Mouse (Mus musculus) cerebellum, postnatal 10 days (tissue): ENCODE results near the gene Chic2.
A peak's percentile ranks its signal among the peaks of the same experiment; 100 is the strongest.

Experiments
- DNase-seq, 2 experiments: peaks; one replicate each; pipeline ENCODE4 v3.0.0; 2021; ENCODE audit warnings: mixed read lengths in 2 of 2

The Chic2 gene

DNA sequence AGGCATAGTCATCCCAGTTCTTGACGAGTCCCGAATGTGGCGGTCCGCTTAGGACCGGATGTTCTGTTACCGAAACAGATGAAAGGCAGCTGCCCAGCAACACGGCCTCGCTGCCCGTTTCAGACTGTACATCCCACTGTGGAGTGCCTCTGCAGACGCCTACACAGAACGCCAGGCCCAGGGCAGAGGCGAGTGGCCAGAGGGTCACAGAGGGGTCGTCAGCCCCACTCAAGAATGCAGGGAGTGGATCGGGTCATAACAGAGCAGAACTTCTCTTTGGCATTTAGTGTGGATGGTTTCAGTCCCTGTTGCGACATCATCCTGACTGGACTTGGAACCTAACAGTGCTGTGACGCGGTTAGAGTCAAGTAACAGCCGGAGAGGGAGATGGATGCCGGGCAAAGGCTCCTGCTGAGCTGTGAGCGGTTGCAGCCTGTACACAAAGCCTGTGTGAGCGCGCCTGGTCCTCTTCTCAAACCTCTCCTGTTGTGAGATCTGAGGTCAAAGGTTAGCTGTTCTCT lies 70.5 kb downstream of the Chic2 start:
- no peak for DNase-seq

DNA sequence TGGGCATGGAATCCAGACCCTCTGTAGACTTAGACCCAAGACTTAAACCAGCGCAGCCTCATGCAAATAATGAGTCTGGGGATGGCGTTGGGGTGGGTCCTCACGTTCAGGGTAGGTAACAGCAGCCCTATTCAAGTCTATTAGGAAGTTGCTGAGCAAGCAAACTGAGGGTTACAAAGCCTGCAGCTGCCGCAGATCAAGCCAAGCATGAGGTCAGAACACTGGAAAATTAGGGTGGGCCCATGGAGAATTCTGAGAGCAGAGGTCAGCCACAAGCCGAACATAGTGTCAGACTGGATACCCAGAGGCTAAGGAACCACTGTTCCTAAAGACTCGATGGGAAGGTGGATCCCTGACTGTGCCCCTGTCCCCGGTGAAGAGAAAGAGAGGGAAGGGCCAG lies 73.2 kb downstream of the Chic2 start:
- DNase-seq = no peak

DNA sequence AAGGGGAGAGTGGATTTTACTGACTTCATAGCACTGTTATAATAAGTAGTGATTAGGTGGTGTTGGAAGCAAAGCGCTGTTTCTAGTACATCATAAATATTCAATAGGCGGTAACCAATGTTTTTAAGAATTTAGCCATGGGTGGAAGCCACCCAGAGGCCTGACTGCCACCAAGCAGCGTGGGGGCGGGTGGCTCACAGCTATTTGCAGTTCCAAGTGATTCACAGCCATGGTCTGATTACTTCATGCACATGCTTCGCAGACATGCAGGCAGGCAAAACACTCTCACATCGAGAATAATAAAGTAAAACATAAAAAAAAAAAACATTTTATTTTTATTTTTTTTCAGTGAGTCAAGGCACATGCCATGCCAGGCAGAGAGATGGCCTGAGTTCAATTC lies 75.2 kb downstream of the Chic2 start:
- DNase-seq = no peak

DNA sequence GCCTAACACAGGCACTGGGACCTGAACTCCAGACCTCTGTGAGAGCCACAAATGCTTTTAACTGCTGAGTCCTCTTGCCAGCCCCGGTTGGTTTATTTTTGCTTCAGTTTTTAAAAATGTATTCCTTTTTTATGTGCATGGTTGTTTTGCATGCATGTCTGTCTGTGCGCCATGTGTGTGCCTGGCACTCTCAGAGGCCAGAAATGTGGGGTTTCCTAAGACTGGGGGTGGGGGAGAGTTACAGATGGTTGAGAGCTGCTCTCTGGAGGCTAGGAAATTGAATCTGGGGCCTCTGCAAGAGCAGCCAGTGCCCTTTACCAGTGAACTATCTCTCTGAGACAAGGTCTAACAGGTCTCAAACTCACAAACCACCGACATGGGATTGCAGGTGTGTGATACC lies 76.7 kb downstream of the Chic2 start:
- DNase-seq = peak in 1 of 2 experiments; percentile 12

DNA sequence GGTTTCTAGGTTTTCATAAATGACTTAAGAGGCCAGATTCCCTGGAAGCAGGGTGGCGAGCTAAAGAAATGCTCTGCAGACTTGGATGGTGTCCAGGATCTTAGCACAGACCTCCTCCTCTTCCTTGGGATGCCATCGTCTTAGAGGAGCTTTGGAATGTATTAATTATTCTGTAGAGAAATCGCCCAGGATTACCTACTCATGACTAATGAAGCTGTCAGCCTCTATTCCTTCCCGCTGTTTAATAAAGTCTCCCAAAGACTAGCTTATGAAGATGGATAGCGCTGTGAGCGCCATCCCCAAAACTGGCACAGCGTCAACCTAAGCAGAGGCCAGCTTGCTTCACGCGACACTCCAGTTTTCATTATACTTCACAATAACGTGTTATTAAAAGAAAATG lies 77.7 kb downstream of the Chic2 start:
- peak; percentile 48 to 55 for DNase-seq

DNA sequence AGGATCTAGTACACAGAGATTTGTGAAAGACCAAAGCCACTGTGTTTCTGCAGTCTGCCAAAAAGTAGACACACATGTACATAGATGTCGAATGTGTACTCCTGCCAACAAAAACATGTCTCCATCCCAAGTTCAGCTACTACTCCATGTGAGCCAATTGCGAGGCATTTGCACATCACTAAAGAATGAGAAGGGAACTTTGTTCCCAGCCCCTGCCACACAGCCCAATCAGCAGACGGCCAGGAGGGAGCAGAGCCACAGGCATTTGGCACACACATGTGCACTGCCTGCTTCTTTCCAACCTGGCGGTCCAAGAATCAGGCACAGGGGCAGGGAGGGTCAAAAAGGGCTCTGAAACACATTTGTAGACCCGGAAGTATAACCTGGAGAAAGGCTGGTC lies 81.8 kb downstream of the Chic2 start:
- DNase-seq = peak; percentile 46 to 63

DNA sequence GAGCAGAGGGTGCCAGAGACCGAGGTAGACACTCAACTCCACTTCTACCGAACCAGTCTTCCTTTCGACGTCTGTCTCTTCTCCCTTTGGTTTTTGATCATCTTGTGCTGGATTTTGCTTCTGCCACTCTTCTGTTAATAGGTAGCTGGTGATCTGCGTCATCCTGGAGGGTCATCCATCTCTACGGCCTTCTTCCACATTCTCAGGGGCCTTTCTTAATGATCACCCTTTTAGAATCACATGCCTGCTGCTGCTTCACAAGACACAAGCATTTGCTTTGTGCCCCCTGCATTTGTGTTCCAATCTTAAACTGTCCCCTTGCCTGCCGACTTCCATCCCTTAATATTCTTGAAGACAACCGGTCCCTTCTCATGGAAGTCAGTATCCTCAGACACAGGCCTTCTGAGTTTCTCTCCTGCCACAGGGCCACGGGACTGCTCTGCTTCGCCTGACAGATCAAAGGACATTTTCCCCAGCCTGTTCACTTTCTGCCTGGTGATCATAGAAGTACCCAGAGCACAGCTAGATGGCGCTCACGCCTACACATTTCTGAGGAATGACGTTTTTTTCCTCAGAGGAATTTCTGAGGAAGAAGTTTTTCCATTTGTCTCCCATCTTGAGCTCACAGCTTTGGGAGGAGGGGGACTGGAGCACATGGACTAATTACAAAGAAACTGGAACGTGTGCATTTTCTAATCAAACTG lies 83.6 kb downstream of the Chic2 start:
- peak; percentile 81 to 82 for DNase-seq

DNA sequence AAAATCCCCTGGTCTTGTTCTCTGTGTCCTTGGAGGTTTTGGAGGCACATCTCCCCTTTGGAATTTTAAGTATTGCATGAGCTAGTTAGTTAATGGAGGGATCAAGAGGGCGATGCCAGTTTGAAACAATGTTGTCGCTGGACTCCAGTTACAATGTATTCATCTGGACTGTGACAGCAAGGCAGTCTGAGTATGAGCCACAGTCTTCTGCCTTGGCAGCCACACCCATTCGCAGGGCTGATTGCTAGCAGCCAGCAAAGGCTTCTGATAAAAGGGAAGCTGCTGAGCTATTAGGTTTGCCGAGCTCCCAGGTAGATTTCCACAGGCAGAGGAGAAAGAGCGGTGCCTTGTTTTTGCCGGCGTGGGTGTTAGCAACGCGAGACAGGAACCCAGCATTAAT lies 84.3 kb downstream of the Chic2 start:
- no peak for DNase-seq

DNA sequence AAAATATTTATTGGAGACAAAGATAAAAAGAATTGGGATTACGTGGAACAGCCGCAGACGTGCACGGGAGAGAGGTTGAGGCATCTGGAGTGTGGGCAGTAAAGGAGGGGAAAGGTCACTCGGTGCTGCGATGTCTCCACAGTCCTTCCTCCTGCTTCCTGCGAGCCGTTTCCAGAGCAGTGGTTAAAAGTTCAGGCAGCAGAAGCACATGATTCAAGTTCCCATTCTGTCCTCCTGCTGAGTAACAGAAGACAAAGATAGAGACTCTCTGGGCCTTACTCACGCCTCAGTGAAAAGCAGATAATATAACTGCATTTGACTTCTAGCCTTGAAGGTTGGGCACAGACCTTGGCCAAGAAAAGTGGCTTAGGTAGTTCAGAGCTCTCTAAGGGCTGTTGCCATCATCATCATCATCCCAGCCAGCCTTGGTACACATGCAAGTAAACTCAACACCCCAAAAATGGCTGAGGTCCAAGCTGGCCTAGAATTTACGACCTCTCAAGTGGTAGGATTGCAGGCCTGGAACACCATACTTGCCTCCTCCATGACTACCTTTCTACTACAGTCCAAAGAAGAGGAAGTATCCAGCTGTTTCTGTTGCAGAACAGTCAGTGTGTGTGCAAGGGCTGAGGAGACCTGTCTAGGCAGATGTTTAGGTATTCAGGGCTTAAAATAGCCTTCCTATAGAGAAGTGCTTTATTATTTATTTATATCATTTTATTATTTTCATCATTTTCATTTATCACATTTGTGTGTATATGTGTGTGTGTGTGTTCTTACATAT lies 87.1 kb downstream of the Chic2 start:
- no peak for DNase-seq

DNA sequence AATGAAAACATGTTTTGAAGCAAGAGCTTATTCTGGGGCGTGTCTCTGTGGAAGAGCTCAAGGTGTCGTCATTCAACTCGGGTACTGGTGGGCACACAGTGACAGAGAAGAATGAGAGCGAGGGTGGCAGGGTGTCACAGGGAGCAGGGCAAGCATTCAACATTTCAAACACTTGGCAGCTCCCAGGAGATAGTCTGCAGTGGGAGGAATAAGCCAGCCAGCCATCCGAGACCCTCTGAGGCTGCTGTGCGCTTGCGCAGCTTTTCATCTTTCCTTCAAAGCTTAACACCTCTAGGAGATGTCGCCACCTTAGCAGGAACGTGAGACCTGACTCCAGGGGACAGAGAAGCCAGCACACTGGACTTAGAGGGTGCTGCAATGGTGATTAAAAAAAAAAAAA lies 88.2 kb downstream of the Chic2 start:
- DNase-seq = no peak

DNA sequence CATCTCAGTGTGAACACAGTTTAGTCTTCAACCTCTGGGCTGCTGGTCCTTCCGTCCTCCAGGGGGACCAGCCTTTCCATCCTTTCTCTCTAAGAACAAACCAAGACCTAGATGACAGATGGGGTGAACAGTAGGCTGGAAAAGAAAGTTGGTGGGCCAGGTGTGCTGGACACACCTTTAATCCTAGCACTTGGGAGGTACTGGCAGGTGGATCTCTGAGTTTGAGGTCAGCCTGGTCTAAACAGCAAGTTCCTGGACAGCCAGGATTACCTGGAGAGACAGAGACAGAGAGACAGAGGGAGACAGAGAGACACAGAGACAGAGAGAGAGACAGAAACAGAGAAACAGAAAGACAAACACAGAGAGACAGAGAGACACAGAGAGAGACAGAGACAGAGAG lies 89.0 kb downstream of the Chic2 start:
- DNase-seq = no peak

DNA sequence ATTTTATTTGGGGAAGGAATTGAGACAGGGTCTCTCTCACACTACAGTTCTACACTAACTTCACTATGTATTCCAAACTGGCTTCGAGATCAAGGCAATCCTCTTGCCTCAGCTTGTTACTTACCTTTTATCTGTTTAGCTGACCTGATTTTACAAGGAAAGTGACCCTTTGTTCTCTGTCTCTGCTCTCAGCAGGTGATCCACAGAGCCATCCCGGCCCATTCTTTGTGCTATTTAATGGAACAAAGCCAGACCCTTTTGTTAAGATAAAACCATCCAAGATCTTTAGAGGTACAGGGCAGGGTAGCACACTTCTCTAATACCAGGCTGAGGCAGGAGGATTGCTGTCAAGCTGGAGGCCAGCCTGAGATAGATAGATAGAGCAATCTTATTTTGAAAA lies 91.6 kb downstream of the Chic2 start:
- no peak for DNase-seq

DNA sequence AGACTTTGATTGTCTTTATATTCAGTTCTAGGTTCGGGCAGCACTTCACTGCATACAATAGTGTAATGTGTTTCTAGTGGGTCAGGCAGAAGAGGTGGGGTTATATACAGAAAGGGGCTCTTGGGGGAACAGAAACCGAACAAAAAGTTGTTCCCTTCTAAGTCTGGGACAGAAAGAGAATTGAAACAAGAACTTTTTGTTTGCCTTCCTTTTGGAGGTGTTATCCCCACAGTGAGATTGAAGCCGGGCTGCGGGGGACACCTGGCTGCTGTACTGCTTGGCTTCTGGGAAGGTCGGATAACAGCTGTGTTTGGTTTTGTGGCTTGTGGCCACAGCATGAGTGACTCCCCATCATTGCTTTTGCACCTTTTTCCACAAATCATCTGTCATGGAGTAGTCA lies 93.2 kb downstream of the Chic2 start:
- DNase-seq = no peak

DNA sequence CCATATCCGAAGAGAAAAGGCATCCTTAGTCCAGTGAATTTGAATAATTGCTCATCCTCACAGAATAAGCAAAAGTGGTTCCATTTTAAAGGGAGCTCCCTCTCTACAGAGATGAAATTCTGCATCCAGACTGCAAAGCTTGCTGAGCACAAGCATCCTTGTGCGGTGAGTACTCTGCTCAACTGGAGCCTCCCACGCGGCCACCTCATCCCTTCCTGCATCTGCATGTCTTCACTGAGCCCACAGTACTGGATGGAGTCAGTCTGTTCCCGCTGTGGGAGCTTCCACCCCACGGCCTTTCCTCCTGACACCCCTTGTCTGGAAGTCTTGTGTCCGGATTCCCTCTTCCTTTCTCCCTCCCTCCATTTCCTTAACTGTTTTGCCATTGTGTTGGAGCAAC lies 95.3 kb downstream of the Chic2 start:
- DNase-seq = no peak

DNA sequence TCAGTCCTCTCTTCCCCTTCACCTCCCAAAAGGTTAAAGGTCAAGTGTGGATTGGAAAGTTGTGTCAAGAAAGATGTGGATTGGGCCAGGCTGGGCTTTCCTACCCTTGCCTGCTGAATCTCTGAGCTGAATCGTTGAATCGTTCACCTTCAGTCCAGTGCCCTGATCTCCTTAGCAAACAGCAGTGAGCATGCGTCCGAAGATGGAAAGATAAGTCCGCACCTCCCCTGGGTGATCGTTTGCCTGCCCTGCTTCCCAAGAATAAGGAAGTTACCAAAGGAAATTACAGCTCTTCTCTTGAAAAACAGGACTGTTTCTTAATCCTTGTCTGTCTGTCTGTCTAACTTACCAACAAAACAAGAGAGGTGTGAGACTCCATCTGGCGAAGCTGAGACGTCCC lies 96.1 kb downstream of the Chic2 start:
- no peak for DNase-seq
